Mouse (Mus musculus) cortical plate, adult 2 months (tissue): Measurements from ENCODE around the gene Mlycd.
A peak's percentile ranks its signal among the peaks of the same experiment; 100 is the strongest.

Experiments
- CTCF ChIP-seq: fragments of 200-500 bp; IDR thresholded peaks from 2 replicates; pipeline ENCODE4 v1.5.1; 2011; ENCODE audit warnings: mild to moderate bottlenecking, control low read depth, low read length; ENCODE audit not compliant: insufficient read depth; ENCODE audit errors: extremely low read depth
- POLR2A ChIP-seq: fragments of 200-500 bp; IDR thresholded peaks from 2 replicates; pipeline ENCODE4 v1.6.1; 2011; ENCODE audit warnings: mild to moderate bottlenecking, low read length, control low read depth; ENCODE audit not compliant: insufficient read depth; ENCODE audit errors: extremely low read depth

GRCm38 (mm10) chr8:119412037-119412734, 17.5 kb downstream of the Mlycd start:
- TF ChIP-seq CTCF: 0 out of 2 replicates have a peak, but pooled peaks have one; percentile 14
- TF ChIP-seq POLR2A: no peak
